Mouse (Mus musculus): ENCODE measurements at regions not wholly inside any gene's neighbourhood (a gene's known extent, or its start where the extent isn't known, plus 50 kb on each side); places are given as distances from the start of the nearest gene placed in this dataset.

DNA sequence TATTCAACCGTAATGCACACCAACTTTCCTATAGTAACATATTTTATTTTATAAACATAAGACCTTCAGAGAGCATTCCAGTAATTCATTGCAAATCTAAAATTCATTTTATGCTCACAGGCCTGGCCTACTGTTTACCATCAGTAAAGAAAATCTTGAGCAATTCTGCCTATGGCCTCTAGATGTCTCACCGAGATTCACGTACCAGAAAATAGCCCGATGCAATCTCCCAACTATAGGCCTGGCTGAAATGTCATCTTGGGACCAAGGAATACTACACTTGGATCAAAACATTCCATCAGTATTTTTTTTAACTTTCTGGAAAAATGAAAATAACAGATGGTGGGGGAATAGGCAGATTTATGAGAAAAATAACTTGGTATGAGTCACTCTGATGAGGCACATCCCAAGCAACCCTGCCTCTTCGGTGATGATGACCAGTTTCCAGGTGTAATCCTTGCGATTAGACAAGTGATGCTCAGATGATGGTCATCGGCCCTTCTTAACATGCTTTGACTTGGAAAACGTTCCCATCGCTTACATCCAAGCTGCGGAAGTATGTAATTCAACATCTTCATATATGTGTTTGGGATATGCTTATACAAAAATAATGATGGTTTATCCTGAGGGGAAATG is 439.9 kb downstream of the Nyap2 start:
- H3K27me3 ChIP-seq (ENCODE audit: poor library complexity, severe bottlenecking): no peaks in the 10 kb centered on the region
- no peak overlapping the region for H3K27ac ChIP-seq
- H3K36me3 ChIP-seq (replicated peaks): no peaks in the 10 kb centered on the region
- 64% methylated on average over 10 of the region's 10 CpGs for WGBS
- no peak for DNase-seq (ENCODE audit: extremely low spot score, low spot score)
- H3K4me3 ChIP-seq: no peak overlapping the region
- peaks cover 18% of the 10 kb centered on the region for H3K4me1 ChIP-seq
- no peaks in the 10 kb centered on the region for H3K9me3 ChIP-seq

DNA sequence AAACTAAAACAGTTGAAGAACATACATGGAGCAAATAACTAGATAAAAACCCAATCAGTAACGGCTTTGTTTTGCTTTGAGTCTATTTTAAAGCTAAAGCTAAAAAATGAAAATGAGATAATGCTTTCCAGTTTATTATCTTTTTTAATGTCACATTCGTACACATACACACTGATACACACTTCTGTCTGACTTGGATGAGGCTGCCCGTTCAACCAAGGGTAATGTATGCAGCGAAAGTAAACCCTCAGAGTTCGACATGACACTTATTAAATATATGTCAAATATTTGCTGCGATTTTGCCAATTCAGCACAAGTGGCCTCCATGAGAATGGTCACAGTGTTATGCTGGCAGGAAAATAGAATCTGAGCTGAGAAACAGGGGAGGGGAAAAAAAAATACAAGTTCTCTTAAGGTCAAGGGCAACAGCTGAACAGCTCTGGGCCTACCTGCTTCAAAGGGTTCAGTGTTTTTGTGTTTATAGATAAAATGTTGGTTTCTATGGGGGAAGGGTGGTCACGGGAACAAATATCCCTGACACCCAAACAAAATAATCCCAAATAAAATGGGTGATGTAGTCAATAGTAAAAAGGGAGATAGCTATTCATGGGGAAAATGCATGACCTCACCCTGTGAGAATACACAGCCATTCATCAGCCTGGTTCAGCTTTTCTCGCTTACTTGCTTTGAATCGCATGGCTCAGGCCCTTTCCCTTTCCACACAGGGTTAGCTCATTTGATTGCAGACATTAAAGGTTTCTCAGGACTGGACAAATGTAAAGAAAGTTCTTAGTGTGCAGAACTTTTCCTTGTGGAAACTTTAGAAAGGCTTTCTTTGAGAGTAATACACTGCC is 443.9 kb downstream of the Nyap2 start:
- Histone ChIP-seq H3K4me1 (peaks cover 29% of the 10 kb centered on the region), H3K27me3 (ENCODE audit: poor library complexity, severe bottlenecking) (no peaks in the 10 kb centered on the region), H3K27ac (peak overlapping the region; percentile 82), H3K36me3 (replicated peaks) (no peaks in the 10 kb centered on the region), H3K9me3 (no peaks in the 10 kb centered on the region), H3K4me3 (no peak overlapping the region)
- WGBS: 65% methylated on average over 9 of the region's 9 CpGs
- DNase-seq (ENCODE audit: extremely low spot score, low spot score): peak; percentile 26

GRCm38 (mm10) chr1:81522929-81523328 is 446.2 kb downstream of the Nyap2 start:
- Histone ChIP-seq H3K36me3 (replicated peaks) (no peaks in the 10 kb centered on the region), H3K27me3 (ENCODE audit: poor library complexity, severe bottlenecking) (no peaks in the 10 kb centered on the region), H3K4me3 (no peak overlapping the region), H3K9me3 (no peaks in the 10 kb centered on the region), H3K4me1 (peaks cover 29% of the 10 kb centered on the region), H3K27ac (peak overlapping the region; percentile 25; the same call in 1 of the 2 replicates)
- WGBS: 96% methylated on average over 3 of the region's 3 CpGs
- DNase-seq (ENCODE audit: extremely low spot score, low spot score): no peak

DNA sequence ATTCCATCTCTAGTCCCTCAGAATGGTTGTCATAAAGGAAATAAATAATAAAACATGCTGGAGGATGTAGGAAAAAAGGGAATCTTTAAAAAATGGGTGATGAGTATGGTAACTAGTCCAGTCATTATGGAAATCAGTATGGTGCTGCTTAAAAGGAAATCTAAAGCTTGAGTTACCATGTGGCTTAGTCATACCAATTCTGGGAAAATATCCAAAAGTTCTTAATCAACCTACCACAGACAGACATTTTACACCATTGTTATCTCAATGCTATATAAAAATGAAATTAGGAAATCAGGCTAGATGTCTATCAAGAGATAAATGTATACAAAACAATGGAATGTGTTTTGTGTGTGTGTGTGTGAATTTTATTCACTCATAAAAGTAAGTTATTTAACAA is 449.1 kb downstream of the Nyap2 start:
- H3K36me3 ChIP-seq (replicated peaks): no peaks in the 10 kb centered on the region
- no peak overlapping the region for H3K4me3 ChIP-seq
- no peaks in the 10 kb centered on the region for H3K27me3 ChIP-seq (ENCODE audit: poor library complexity, severe bottlenecking)
- H3K4me1 ChIP-seq: peaks cover 19% of the 10 kb centered on the region
- H3K9me3 ChIP-seq: no peaks in the 10 kb centered on the region
- H3K27ac ChIP-seq: no peak overlapping the region
- no peak for DNase-seq (ENCODE audit: extremely low spot score, low spot score)

GRCm38 (mm10) chr1:81537836-81538235 is 461.1 kb downstream of the Nyap2 start:
- Histone ChIP-seq H3K4me1 (0 out of 2 replicates have a peak, but pooled peaks cover 7% of the 10 kb centered on the region), H3K4me3 (no peak overlapping the region), H3K27me3 (ENCODE audit: poor library complexity, severe bottlenecking) (no peaks in the 10 kb centered on the region), H3K36me3 (replicated peaks) (no peaks in the 10 kb centered on the region), H3K9me3 (no peaks in the 10 kb centered on the region), H3K27ac (no peak overlapping the region)
- no peak for DNase-seq (ENCODE audit: extremely low spot score, low spot score)
- 59% methylated on average over 5 of the region's 5 CpGs for WGBS

DNA sequence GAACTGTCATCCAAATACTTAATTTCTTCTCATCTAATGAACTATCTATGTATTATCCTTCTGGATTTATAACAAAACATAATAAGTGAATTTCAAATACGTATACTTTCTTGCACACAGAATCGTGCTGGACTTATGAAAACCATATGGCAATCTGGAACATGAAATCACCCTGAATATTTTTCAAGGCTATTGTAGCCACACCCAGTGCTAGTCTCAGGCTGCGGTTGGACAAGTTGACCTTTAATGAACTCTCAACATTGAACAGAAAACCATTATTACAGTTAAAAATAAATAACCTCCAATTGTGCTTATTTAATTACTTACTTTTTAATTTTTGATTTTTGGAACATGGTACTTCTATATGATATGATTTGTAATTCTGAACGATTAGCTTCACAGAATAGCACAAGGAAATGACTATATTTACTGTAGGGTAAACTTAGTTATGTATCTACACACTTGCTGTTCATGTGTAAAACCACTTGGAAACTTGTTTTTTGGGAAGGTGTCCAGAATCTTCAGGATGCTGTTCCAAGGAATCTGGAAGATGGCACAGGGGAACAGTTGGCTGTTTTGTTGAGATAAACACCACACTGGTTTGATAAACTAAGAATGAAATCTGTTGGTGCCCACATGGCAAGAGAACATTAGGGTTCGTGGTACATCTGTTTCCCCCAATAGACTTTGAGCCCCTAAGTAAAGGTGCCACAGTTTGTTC is 463.0 kb downstream of the Nyap2 start:
- Histone ChIP-seq H3K9me3 (no peaks in the 10 kb centered on the region), H3K4me1 (0 out of 2 replicates have a peak, but pooled peaks cover 7% of the 10 kb centered on the region), H3K36me3 (replicated peaks) (no peaks in the 10 kb centered on the region), H3K4me3 (no peak overlapping the region), H3K27ac (no peak overlapping the region), H3K27me3 (ENCODE audit: poor library complexity, severe bottlenecking) (no peaks in the 10 kb centered on the region)
- 90% methylated on average over 5 of the region's 5 CpGs for WGBS
- DNase-seq (ENCODE audit: extremely low spot score, low spot score): no peak

DNA sequence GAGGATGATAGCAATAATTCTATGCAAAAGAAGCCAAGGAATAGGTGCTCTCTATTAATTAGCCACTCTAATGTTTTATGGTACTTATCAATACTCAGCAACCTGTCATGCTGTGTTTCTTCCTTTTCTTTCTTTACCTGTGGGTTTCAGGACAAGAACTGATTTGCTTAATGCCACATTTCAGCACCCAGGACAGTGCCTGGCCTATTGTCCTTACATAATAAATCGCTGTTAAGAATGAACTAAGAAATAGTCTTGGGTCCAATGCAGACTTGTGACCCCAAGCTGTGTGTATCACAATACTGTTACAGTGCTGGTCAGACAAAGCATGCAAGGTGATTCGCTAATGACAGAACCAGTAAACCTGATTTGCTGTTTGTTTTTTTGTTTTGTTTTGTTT is 472.2 kb downstream of the Nyap2 start:
- no peak overlapping the region for H3K27ac ChIP-seq
- no peak for DNase-seq (ENCODE audit: extremely low spot score, low spot score)
- 74% methylated on average over 2 of the region's 2 CpGs for WGBS
- no peaks in the 10 kb centered on the region for H3K4me1 ChIP-seq
- no peak overlapping the region for H3K4me3 ChIP-seq
- H3K27me3 ChIP-seq (ENCODE audit: poor library complexity, severe bottlenecking): no peaks in the 10 kb centered on the region
- no peaks in the 10 kb centered on the region for H3K36me3 ChIP-seq (replicated peaks)
- no peaks in the 10 kb centered on the region for H3K9me3 ChIP-seq

DNA sequence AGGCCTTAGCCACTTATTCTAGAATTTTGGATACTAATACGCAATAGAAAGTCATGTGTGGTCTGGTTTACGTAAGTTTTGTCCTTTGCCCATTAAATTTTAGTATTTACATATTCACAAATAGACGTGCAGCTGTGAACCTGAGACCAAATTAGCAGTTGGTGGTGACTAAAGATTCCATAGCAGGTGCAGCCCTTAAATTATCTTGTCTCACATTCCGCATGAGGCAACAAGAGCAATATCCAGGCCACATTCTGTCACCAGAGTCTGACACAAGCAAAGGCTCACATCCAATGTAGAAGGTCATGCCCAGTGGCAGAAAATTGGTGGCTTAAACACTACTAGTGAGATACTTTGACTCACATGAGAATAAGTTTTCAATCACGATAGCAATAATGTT is 473.0 kb downstream of the Nyap2 start:
- Histone ChIP-seq H3K4me1 (no peaks in the 10 kb centered on the region), H3K27me3 (ENCODE audit: poor library complexity, severe bottlenecking) (no peaks in the 10 kb centered on the region), H3K27ac (no peak overlapping the region), H3K36me3 (replicated peaks) (no peaks in the 10 kb centered on the region), H3K4me3 (no peak overlapping the region), H3K9me3 (no peaks in the 10 kb centered on the region)
- WGBS: 94% methylated on average over 5 of the region's 5 CpGs
- DNase-seq (ENCODE audit: extremely low spot score, low spot score): no peak

DNA sequence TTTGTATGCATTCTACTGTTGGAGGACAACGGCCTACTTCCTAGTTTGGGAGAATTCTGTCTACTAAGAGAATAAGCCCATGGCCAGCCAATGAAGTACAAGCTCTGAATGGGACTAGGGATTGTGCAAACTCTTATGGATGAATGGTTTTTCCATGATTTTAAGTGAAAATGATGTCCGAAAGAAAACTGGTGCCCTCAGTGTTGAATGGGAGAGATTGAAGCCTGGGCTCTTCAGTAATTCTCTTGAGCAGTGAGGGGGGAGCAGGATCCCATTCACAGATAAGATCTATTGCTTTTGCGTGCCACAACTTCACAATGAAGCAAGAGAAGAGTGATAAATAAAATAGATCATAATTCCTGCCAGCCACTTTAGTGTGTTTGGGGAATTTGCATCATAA is 476.0 kb downstream of the Nyap2 start:
- no peaks in the 10 kb centered on the region for H3K4me1 ChIP-seq
- no peaks in the 10 kb centered on the region for H3K36me3 ChIP-seq (replicated peaks)
- H3K27ac ChIP-seq: no peak overlapping the region
- 93% methylated on average over 3 of the region's 3 CpGs for WGBS
- H3K4me3 ChIP-seq: no peak overlapping the region
- H3K27me3 ChIP-seq (ENCODE audit: poor library complexity, severe bottlenecking): no peaks in the 10 kb centered on the region
- H3K9me3 ChIP-seq: no peaks in the 10 kb centered on the region
- DNase-seq (ENCODE audit: extremely low spot score, low spot score): no peak

DNA sequence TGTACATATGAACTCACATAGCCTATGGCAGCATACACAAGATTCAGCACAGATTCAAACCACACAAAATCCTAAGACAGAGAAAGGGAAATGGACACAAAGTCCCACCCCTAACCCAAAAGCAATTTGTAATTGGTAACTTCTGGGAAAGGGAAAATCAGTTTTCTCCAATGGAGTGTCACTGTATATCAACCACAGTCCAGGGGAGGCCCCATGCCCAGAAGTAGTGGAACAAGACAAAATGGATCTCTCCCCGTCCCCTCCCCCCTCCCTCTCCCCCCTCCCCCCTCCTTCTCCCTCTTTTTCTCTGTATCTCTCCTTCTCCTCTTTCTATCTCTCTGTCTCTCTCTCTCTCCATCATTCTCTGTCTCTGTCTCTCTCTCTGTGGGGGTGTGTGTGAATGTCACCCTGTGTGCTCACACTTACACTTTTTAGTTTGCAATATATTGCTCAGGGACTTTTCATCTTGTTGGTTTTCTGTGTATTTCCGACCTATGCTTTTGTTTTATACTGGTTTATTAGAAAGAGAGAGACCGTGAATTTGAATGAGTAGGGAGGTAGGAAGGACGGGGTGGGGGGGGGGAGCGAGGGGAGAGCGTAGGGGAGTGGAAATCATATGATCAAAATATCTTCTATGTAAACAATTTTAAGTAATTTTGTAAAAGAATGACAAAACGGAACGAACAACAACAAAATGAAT is 500.4 kb downstream of the Nyap2 start:
- 57% methylated on average over 8 of the region's 8 CpGs for WGBS
- H3K9me3 ChIP-seq: no peaks in the 10 kb centered on the region
- peak overlapping the region; percentile 40; the same call in 1 of the 2 replicates for H3K27ac ChIP-seq
- 0 out of 2 replicates have a peak overlapping the region, but pooled peaks have one; percentile 14 for H3K4me3 ChIP-seq
- peaks cover 17% of the 10 kb centered on the region for H3K4me1 ChIP-seq
- no peaks in the 10 kb centered on the region for H3K27me3 ChIP-seq (ENCODE audit: poor library complexity, severe bottlenecking)
- no peak for DNase-seq (ENCODE audit: extremely low spot score, low spot score)
- no peaks in the 10 kb centered on the region for H3K36me3 ChIP-seq (replicated peaks)

GRCm38 (mm10) chr1:81577665-81578201 is 501.0 kb downstream of the Nyap2 start:
- Histone ChIP-seq H3K27ac (0 out of 2 replicates have a peak overlapping the region, but pooled peaks have one; percentile 44), H3K36me3 (replicated peaks) (no peaks in the 10 kb centered on the region), H3K9me3 (no peaks in the 10 kb centered on the region), H3K4me3 (peak overlapping the region; percentile 14; the same call in 1 of the 2 replicates), H3K4me1 (peaks cover 23% of the 10 kb centered on the region), H3K27me3 (ENCODE audit: poor library complexity, severe bottlenecking) (no peaks in the 10 kb centered on the region)
- 29% methylated on average over 9 of the region's 9 CpGs for WGBS
- DNase-seq (ENCODE audit: extremely low spot score, low spot score): peak; percentile 27

- 94% methylated on average over 4 of the region's 4 CpGs for WGBS
- H3K36me3 ChIP-seq (replicated peaks): no peaks in the 10 kb centered on the region
- peaks cover 24% of the 10 kb centered on the region for H3K4me1 ChIP-seq
- no peaks in the 10 kb centered on the region for H3K27me3 ChIP-seq (ENCODE audit: poor library complexity, severe bottlenecking)
- no peak overlapping the region for H3K4me3 ChIP-seq
- no peak for DNase-seq (ENCODE audit: extremely low spot score, low spot score)
- no peak overlapping the region for H3K27ac ChIP-seq
- no peaks in the 10 kb centered on the region for H3K9me3 ChIP-seq
Measured at GRCm38 (mm10) chr1:81581208-81581607, 504.5 kb downstream of the Nyap2 start.
